Mouse (Mus musculus): ENCODE data around the gene Tuba1a.
"Not testable (repeated sequence)": the region's sequence is repeated elsewhere in the genome, so short reads cannot be mapped to it uniquely, and the experiment has no call there.

Tuba1a gene

DNA sequence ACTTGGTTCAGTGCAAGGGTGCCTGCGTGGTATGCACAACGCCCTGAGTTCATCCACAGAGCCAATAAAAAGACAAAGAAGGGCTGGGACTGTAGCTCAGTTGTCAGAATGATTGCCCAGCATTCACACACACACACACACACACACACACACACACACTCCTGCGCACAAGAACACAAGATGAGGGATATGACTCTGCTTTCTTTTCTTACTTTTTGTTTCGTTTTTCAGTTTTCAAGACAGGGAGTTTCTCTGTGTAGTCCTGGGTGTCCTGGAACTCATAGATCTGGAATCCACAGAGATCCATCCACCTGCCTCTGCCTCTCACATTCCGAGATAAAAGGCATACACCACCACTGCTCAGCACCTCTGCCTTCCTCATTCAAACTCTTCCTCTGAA lies 25.9 kb downstream of the Tuba1a start:
- no peak for DNase-seq (ENCODE audit: low spot score in 2 of 2)

DNA sequence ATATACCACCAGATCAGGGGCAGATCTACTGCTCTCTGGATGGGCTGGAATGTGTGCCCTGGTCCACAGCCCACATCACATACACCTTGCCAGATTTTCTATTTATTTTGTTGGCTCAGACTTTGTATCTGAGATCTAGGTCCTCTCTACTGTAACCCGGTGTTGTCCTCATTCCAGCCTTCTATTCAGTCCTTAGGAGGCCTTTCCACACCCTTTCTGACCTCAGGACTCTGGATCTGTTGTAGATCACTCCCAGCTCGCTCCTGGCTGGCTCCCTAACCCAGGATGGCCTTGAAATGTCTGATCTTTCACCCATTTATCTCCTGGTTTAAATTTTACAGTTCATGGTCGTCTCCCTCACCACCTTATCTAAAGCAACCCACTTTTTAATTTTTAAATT lies 28.8 kb downstream of the Tuba1a start:
- DNase-seq (ENCODE audit: low spot score in 2 of 2): no peak

- no peak for DNase-seq (ENCODE audit: low spot score in 2 of 2)
Measured at GRCm38 (mm10) chr15:98923031-98923537, 30.4 kb downstream of the Tuba1a start.

GRCm38 (mm10) chr15:98922581-98922980 lies 30.9 kb downstream of the Tuba1a start:
- no peak for DNase-seq (ENCODE audit: low spot score in 2 of 2)

- no peak for DNase-seq (ENCODE audit: low spot score in 2 of 2)
Measured at GRCm38 (mm10) chr15:98921510-98921909, 32.0 kb downstream of the Tuba1a start.

DNA sequence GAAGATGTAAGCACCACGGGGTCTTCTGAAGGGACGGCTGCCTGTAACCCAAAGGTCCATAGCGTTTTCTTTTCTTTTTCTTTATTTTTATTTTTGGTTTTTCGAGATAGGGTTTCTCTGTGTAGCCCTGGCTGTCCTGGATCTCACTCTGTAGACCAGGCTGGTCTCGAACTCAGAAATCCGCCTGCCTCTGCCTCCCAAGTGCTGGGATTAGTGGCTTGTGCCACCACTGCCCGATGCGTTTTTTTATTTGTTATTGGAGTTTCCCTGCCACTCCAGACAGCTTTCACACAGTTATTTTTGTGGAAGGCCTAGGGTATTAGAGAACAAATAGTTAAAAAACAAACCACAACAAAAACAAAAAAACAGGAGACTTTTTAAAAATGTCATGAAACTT lies 35.0 kb downstream of the Tuba1a start:
- DNase-seq (ENCODE audit: low spot score in 2 of 2): not testable (repeated sequence)

DNA sequence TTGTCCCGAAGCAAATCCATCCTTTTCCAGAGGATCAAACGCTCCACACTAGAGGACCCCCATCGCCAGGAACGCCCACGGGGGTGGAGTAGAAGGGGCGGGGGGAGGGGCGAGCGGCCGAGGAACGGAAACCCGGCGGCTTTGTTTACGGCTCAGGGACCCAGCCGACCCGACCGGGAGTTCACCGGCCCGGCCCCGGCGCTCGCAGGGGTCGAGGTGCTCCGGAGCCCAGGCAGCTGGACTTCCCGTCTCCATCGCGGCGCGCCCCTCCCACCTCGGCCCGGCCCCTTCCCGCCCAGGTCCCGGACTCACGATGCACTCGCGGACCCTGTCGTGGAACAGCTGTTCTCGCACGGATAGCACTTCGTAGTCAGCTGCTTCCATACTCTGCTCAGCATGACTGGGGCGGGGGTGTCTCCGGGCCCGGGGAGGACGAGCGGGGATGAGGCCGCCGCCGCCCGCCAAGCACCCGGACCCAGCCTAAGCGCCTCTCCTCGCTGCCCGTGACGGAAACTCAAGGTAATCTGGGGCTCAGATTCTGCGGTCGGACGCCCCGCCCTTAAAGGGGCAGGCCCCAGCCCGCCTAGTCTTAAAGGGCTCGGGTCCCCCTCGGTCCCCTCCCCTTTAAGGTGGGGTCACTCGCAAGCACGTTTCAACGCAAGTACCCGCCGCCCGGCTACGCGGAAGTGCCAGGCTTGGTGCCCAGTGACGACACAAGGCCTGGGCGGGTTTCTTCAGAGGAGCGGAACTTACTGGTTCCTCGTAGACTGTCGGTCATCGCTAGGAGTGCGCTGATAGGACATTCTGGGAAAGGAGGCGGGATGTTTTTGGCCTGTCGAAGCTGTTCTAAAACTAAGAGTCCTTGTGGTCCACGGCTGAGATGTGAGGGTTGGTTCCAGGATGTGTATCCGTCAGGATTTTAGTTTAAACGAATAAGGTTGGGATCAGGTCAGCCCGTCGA lies 35.7 kb downstream of the Tuba1a start, which contains the start of gene Lmbr1l:
Gene Lmbr1l, minus strand, starts transcription at position 694 of the 961 bp plus-strand sequence.
- peak; percentile 99 for DNase-seq (ENCODE audit: low spot score in 2 of 2)

DNA sequence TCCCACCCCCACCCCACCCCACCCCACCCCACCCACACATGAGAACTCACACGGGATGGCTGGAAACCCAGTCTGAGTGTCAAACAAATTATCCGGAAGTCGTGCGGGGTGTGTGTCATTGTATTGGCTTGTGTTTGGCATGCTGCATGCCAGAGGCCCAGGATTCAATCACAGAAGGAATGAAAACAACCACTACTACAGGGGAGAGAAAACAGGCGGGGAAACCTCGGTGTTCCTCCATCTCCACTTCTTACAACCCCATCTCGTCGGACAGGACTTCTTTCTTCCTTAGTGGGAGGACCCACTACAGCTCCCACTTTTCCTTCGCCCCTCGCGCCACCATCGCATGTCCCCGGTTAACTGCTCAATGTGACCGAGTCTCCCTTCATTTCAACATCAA lies 36.4 kb downstream of the Tuba1a start:
- DNase-seq (ENCODE audit: low spot score in 2 of 2): no peak

DNA sequence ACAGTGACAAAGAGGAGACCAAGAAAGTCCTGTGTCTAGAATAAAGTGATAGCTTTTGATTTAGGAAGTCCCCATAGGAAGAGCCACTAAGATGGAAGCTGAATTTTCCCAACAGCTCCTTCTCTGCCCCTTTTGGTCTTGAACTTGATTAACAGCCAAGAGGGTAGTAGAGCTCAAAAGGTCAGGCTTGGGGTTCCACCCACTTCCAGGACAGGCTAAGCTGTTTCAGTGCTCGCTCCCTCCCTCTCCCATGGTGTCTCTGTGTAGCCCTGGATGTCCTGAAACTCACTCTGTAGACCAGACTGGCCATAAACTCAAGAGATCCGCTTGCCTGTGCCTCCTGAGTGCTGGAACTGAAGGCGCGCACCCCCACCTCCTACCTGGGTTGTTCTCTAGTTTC lies 37.5 kb downstream of the Tuba1a start:
- DNase-seq (ENCODE audit: low spot score in 2 of 2): no peak

DNA sequence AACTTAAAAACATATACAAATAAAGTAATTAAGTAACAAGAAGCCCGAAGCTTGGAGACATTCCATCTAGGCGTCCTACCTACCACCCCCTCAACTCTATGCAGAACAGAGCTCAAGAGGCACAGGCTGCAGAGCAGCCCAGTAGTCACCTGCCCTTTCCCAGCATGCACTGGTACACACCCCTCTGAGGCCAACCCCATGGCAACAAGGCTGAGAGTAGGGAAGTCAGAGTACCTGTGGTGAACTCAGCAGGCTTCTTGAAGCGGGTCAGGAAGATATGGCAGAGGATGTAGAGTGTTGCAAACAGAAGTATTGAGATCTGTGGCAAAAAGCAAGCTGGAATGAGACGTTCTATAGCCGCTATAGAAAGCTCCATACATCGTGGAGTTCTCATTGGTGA lies 38.6 kb downstream of the Tuba1a start:
- no peak for DNase-seq (ENCODE audit: low spot score in 2 of 2)

DNA sequence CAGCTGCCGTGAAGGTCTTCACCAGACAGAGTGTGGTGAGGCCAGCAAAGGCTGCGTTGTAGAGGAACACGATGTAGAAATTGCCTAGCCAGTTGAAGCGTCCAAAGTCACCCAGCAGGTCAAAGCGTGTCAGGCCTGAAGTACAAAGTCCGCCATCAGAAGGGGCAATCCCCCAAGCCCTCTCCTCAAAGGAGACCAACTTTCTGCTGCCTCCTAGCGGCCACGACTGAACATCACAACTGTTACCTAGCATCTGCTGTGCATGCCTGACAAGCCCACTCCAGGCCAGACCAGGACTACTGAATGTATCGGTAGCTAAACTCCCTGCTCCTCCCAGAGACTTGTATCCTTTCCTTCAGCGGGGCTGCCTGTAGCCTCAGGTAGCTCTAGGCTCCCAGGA lies 48.8 kb downstream of the Tuba1a start:
- no peak for DNase-seq (ENCODE audit: low spot score in 2 of 2)

DNA sequence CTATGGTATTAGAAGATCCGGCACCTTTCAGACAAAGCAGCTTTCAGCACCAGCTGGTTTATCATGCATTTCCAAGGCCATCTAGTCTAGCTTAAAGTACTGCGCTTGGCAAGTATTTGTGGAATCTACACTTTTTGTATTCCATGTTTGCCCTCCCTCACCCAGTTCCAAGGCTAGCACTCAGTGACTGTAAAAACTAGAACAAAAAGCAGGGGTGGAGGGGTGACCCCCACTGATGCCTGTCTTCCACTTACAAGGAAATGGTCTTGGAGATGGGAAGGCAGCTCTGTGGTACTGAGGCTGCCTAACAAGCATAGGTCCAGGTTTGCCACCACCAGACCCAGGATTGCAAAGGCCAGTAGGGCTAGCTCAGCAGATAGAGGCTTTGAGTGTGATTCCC lies 50.9 kb downstream of the Tuba1a start:
- no peak for DNase-seq (ENCODE audit: low spot score in 2 of 2)

- no peak for DNase-seq (ENCODE audit: low spot score in 2 of 2)
Measured at GRCm38 (mm10) chr15:98901530-98901929, 52.0 kb downstream of the Tuba1a start.
